Mouse (Mus musculus): ENCODE results near the gene Hps4.

DNA sequence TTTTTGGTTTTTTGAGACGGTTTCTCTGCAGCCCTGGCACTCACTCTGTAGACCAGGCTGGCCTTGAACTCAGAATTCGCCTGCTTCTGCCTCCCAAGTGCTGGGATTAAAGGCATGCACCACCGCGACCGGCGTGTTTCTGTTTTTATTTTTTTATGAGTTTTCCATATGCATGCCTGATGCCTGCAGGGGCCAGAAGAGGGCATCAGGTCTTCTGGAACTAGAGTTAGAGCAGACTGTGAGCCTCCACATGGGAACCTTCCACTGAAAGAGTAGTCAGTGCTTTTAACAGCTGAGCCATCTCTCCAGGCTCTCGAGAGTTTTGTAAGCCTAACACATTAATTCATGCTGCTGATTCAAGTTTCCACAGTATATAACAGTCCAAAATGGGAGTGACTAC is 3.7 kb upstream of the Hps4 start:
- TF ChIP-seq EP300 (IDR thresholded peaks at IDR 0.05; ENCODE audit: low read depth) = no peak
- peak; percentile 12; the same call in 1 of the 2 replicates for TF ChIP-seq CTCF (IDR thresholded peaks at IDR 0.05; ENCODE audit: low read depth)

Measured in heart, postnatal 0 days (tissue).